Mouse (Mus musculus): ENCODE measurements around the gene Trim69. TPM values are rescaled to one million over a fixed set of nuclear protein-coding genes. Genes with fewer than 3 reads are reported as not detected.

The Trim69 gene
- polyA plus RNA-seq, 1 experiment from 2014 or later: 0.10 TPM

- Histone ChIP-seq H3K4me1 (no peaks in the 10 kb centered on the region), H3K4me2 (no peak overlapping the region), H3K27me3 (no peaks in the 10 kb centered on the region), H3K27ac (no peak overlapping the region), H3K4me3 (no peak overlapping the region), H3K9ac (no peak overlapping the region), H3K9me3 (no peaks in the 10 kb centered on the region), H3K36me3 (peaks cover 10% of the 10 kb centered on the region; the same call in 1 of the 2 replicates)
- WGBS: 75% methylated on average over 2 of the region's 2 CpGs
- no peak for ATAC-seq (ENCODE audit: insufficient number of reproducible peaks, low FRiP score, low TSS enrichment, low read depth)
These were observed 5.2 kb upstream of the Trim69 start for GRCm38 (mm10) chr2:122155292-122155691.

DNA sequence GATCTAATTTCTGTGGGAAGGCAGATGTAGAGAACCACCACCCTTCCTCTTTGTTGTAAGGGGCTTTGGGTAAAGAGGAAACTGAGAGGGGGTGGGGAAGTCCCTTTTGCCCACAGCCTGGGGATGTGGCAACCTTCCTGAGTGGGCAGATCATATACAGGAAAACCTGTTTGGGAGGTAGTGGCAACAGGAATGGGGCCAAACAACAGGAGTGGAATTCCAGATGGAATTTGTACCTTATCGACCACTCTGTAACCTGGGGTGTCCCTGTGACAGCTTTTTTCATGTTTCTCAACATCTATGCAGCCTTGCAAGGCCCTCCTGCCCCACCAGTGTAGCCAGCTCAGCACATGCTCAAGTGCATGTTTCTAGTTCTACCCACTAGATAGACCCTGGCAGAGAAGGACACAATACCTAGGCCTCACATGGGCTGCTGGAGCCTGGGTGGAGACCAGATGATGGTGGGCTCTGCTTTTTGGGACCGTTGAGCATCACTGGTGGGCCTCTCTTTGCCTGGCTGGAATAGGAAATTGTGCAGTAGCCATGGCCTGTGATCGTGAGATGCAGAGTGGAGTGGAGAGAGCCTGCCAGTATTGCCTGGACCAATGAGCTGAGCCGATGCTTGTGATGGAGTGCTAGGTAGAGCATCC, 4.3 kb upstream of the Trim69 start:
- Histone ChIP-seq H3K27ac (no peak overlapping the region), H3K4me2 (no peak overlapping the region), H3K9ac (no peak overlapping the region), H3K27me3 (no peaks in the 10 kb centered on the region), H3K36me3 (peaks cover 7% of the 10 kb centered on the region; the same call in 1 of the 2 replicates), H3K4me3 (no peak overlapping the region), H3K9me3 (no peaks in the 10 kb centered on the region), H3K4me1 (0 out of 2 replicates have a peak, but pooled peaks cover 3% of the 10 kb centered on the region)
- WGBS: 84% methylated on average over 4 of the region's 4 CpGs
- no peak for ATAC-seq (ENCODE audit: insufficient number of reproducible peaks, low FRiP score, low TSS enrichment, low read depth)

- Histone ChIP-seq H3K27me3 (no peaks in the 10 kb centered on the region), H3K4me3 (no peak overlapping the region), H3K9ac (no peak overlapping the region), H3K9me3 (no peaks in the 10 kb centered on the region), H3K4me2 (no peak overlapping the region), H3K27ac (no peak overlapping the region), H3K4me1 (0 out of 2 replicates have a peak, but pooled peaks cover 3% of the 10 kb centered on the region), H3K36me3 (peaks cover 5% of the 10 kb centered on the region; the same call in 1 of the 2 replicates)
- no peak for ATAC-seq (ENCODE audit: insufficient number of reproducible peaks, low FRiP score, low TSS enrichment, low read depth)
These were observed 2.9 kb upstream of the Trim69 start for GRCm38 (mm10) chr2:122157561-122157960.

DNA sequence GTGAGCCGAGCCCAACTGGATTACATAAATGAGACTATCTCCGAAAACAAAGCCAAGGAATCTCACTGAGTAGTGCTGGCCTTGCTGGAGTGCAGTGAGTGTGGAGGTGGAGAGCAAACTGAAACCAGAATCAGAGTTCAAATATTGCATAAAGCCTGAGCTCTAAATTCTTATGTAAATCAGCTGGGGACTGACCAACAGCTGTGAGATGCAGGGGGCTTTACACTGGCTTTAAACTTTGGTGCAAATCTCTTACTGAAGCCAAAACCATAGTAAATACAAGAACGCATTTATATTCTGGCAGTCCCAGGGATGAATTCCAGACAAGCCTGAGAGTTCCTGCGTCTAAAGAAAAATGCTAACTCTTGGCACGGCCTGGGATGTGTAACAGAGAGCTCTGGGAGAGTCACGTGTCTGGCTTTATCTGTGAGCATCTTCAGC, 2.1 kb upstream of the Trim69 start:
- Histone ChIP-seq H3K9me3 (no peaks in the 10 kb centered on the region), H3K9ac (no peak overlapping the region), H3K36me3 (peaks cover 5% of the 10 kb centered on the region; the same call in 1 of the 2 replicates), H3K4me2 (no peak overlapping the region), H3K27ac (peak overlapping the region; percentile 30; the same call in 1 of the 2 replicates), H3K4me3 (no peak overlapping the region), H3K4me1 (0 out of 2 replicates have a peak, but pooled peaks cover 4% of the 10 kb centered on the region), H3K27me3 (no peaks in the 10 kb centered on the region)
- WGBS: 46% methylated on average over 6 of the region's 6 CpGs
- ATAC-seq (ENCODE audit: insufficient number of reproducible peaks, low FRiP score, low TSS enrichment, low read depth): no peak

GRCm38 (mm10) chr2:122159667-122160066, 833 bp upstream of the Trim69 start:
- 75% methylated on average over 6 of the region's 6 CpGs for WGBS
- H3K27ac ChIP-seq: no peak overlapping the region
- peaks cover 5% of the 10 kb centered on the region; the same call in 1 of the 2 replicates for H3K36me3 ChIP-seq
- H3K4me3 ChIP-seq: no peak overlapping the region
- H3K9me3 ChIP-seq: no peaks in the 10 kb centered on the region
- ATAC-seq (ENCODE audit: insufficient number of reproducible peaks, low FRiP score, low TSS enrichment, low read depth): no peak
- no peak overlapping the region for H3K9ac ChIP-seq
- no peak overlapping the region for H3K4me2 ChIP-seq
- H3K27me3 ChIP-seq: no peaks in the 10 kb centered on the region
- 0 out of 2 replicates have a peak, but pooled peaks cover 10% of the 10 kb centered on the region for H3K4me1 ChIP-seq

GRCm38 (mm10) chr2:122161542-122161941, 1.0 kb downstream of the Trim69 start:
- no peak overlapping the region for H3K27ac ChIP-seq
- H3K27me3 ChIP-seq: no peaks in the 10 kb centered on the region
- 0 out of 2 replicates have a peak, but pooled peaks cover 10% of the 10 kb centered on the region for H3K4me1 ChIP-seq
- no peak overlapping the region for H3K9ac ChIP-seq
- 41% methylated on average over 4 of the region's 4 CpGs for WGBS
- 0 out of 2 replicates have a peak, but pooled peaks have one; percentile 43 for ATAC-seq (ENCODE audit: insufficient number of reproducible peaks, low FRiP score, low TSS enrichment, low read depth)
- no peaks in the 10 kb centered on the region for H3K36me3 ChIP-seq
- no peaks in the 10 kb centered on the region for H3K9me3 ChIP-seq
- H3K4me2 ChIP-seq: no peak overlapping the region
- H3K4me3 ChIP-seq: no peak overlapping the region

- H3K4me3 ChIP-seq: no peak overlapping the region
- no peak overlapping the region for H3K4me2 ChIP-seq
- H3K27me3 ChIP-seq: no peaks in the 10 kb centered on the region
- WGBS: 83% methylated on average over 2 of the region's 2 CpGs
- H3K9me3 ChIP-seq: no peaks in the 10 kb centered on the region
- no peak overlapping the region for H3K27ac ChIP-seq
- H3K4me1 ChIP-seq: 0 out of 2 replicates have a peak, but pooled peaks cover 10% of the 10 kb centered on the region
- no peaks in the 10 kb centered on the region for H3K36me3 ChIP-seq
- H3K9ac ChIP-seq: no peak overlapping the region
- ATAC-seq (ENCODE audit: insufficient number of reproducible peaks, low FRiP score, low TSS enrichment, low read depth): no peak
These were observed 2.0 kb downstream of the Trim69 start for GRCm38 (mm10) chr2:122162529-122162928.

GRCm38 (mm10) chr2:122163430-122164195, 3.1 kb downstream of the Trim69 start:
- ATAC-seq (ENCODE audit: insufficient number of reproducible peaks, low FRiP score, low TSS enrichment, low read depth): no peak
- Histone ChIP-seq H3K27me3 (no peaks in the 10 kb centered on the region), H3K9me3 (no peaks in the 10 kb centered on the region), H3K36me3 (no peaks in the 10 kb centered on the region), H3K4me3 (no peak overlapping the region), H3K4me2 (no peak overlapping the region), H3K27ac (peak overlapping the region; percentile 69), H3K4me1 (0 out of 2 replicates have a peak, but pooled peaks cover 10% of the 10 kb centered on the region), H3K9ac (no peak overlapping the region)
- WGBS: 50% methylated on average over 13 of the region's 13 CpGs

DNA sequence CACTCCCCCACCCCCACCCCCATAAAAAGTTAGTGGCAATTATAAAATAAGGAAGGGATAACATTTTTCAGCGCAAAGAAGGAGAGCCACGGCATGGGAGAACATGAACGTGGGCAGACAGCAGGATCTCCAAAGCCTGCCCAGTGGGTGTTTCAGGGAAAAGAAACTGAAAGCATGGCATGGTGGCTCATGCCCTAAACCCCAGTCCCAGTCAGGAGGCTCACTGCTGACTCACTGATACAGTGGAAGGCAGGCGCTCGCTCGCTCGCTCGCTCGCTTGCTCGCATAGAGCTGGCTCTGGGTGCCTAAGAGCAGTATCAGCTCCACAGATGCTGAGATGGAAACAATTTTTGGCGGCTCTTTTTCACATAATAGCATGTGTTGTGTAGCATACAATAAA, 3.8 kb downstream of the Trim69 start:
- ATAC-seq (ENCODE audit: insufficient number of reproducible peaks, low FRiP score, low TSS enrichment, low read depth): no peak
- Histone ChIP-seq H3K9ac (no peak overlapping the region), H3K4me1 (0 out of 2 replicates have a peak, but pooled peaks cover 10% of the 10 kb centered on the region), H3K4me3 (no peak overlapping the region), H3K36me3 (no peaks in the 10 kb centered on the region), H3K27ac (peak overlapping the region; percentile 69; the same call in 1 of the 2 replicates), H3K9me3 (no peaks in the 10 kb centered on the region), H3K4me2 (no peak overlapping the region), H3K27me3 (no peaks in the 10 kb centered on the region)
- WGBS: 71% methylated on average over 11 of the region's 11 CpGs

DNA sequence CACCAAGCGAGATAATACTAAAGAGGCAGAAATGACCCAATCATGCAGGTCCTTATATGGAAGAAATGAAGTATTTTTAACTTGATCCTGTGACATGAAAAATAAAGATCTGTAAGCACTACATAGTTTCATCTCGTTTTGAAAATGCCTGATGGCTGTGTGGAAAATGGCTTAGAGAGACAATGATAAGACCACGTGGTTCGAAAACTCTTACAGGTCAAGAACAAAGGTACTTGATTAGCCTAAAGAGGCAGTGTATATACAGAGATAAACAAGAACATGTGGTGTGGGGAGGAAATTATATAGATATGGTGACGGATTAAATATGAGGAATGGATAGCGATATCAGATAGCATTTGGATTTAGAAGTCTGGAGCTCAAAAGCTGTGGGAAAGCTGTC, 10.8 kb downstream of the Trim69 start:
- H3K9me3 ChIP-seq: no peaks in the 10 kb centered on the region
- ATAC-seq (ENCODE audit: insufficient number of reproducible peaks, low FRiP score, low TSS enrichment, low read depth): no peak
- H3K27me3 ChIP-seq: no peaks in the 10 kb centered on the region
- H3K4me1 ChIP-seq: no peaks in the 10 kb centered on the region
- no peak overlapping the region for H3K27ac ChIP-seq
- H3K9ac ChIP-seq: no peak overlapping the region
- no peak overlapping the region for H3K4me2 ChIP-seq
- 84% methylated on average over 6 of the region's 6 CpGs for WGBS
- H3K36me3 ChIP-seq: no peaks in the 10 kb centered on the region
- H3K4me3 ChIP-seq: no peak overlapping the region

GRCm38 (mm10) chr2:122172188-122172587, 11.7 kb downstream of the Trim69 start:
- WGBS: 93% methylated on average over 2 of the region's 2 CpGs
- no peak for ATAC-seq (ENCODE audit: insufficient number of reproducible peaks, low FRiP score, low TSS enrichment, low read depth)
- no peak overlapping the region for H3K27ac ChIP-seq
- H3K36me3 ChIP-seq: no peaks in the 10 kb centered on the region
- no peak overlapping the region for H3K4me3 ChIP-seq
- H3K9ac ChIP-seq: no peak overlapping the region
- no peaks in the 10 kb centered on the region for H3K27me3 ChIP-seq
- no peaks in the 10 kb centered on the region for H3K4me1 ChIP-seq
- no peak overlapping the region for H3K4me2 ChIP-seq
- H3K9me3 ChIP-seq: no peaks in the 10 kb centered on the region

Data from limb, embryonic 15.5 days (tissue).